Mouse (Mus musculus): ENCODE measurements around the gene Lingo2.

- TF ChIP-seq KAT2A (IDR thresholded peaks at IDR 0.05; ENCODE audit: insufficient replicate concordance, low read length) (no peak), EP300 (IDR thresholded peaks at IDR 0.05; ENCODE audit: low read length) (no peak)
Observed at GRCm38 (mm10) chr4:35814698-35815097, 1136.8 kb downstream of the Lingo2 start.
